Mouse (Mus musculus) frontal cortex, adult (tissue): ENCODE data around the gene Kcnh4.

Experiments
- ATAC-seq: cut with Nextera tagmentation; 2 replicates; pipeline ENCODE4 v1.9.2; 2017; ENCODE audit warnings: mild to moderate bottlenecking, moderate library complexity, mixed read lengths; ENCODE audit not compliant: low TSS enrichment

Kcnh4 gene

DNA sequence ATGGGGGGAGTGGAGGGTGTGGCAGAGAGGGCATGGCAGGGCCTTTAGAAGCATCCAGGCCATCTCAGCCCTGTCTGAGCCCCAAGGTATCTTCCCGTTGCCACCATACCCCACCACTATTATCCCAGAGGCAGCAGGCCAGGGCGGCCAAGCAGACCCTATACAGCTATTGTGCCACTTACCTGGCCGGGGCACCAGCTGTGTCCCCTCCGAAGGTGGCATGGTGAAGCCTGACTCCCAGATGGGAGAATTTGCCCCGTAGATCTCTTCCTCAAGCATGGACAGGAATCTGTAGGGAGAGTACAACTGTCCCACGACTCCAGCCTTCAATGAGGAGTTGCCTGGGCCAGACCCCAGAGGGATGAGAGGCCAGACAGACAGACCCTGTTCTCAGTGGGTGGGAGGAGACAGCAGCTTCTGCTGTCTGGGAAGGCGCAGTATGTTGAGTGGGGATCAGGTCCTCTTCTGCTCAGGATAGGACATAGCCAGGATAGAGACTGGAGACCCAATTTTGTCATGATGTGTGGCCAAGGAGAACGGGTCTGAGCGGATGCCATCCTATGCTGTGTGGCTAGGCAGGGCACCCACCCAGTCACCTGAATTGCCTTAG is 50.4 kb downstream of the Kcnh4 start:
- ATAC-seq, result no peak

DNA sequence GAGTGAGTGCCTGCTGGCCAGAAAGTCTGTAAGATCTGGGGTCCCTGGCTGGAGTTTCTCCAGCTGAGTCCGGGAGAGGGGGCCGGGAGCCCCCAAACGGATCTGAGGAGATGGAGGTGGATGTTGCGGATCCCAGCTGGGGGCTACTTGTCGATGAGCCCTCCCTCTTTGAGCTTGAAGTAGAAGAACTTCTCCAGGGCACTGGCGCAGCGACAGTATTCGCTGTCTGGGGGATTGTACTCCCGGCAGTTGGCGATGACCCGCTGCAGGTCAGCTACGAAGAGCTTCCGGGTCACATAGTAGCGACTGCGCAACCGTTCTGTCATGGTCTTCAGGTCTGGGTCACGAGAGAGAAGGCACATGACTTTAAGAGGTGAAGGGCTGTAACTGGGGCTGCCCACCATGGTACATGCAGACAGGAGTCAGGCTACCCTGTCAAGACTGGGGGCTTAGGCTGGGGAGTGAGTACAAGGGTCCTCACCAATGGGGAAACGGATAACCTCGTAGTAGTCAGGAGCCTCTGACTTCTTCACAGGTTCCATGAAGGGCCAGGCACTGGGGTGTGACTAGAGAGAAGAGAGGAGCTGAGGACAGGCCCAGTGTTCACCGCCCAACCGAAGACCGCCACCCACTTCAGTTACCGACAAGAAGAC is 54.5 kb downstream of the Kcnh4 start:
- ATAC-seq, result no peak

DNA sequence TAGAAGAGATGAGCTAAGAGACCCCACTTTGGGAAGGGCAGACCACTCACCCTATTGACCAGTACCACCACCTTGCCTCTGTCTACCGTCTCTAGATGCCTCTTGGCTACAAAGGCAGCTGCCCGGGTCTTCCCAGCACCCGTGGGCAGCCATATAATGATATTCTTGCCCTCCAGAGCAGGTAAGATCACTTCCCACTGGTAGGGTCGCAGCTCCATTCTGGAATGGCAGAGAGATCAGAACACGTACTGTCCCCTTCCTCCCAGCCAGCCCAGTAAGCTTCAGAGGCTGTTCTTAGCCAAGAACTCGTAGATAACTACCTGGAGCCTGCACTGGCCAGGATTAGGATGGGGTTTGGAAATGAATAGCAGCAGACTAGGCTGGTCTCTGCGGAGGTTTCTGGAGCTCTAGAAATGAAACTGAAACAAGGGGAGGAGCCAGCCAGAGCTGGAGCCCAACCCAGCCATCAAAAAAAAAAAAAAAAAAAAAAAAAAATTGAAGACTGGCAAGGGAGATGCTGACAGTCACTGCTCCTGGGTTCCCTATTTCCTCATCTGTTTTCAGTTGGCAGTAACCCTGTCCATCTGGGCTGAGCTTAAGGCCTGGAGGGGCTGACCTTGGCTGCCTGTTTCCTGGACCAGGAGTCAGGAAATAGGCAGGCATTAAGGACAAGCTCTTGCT is 55.8 kb downstream of the Kcnh4 start, which contains the start of gene Dhx58:
Dhx58 (minus strand) TSS at position 421 of the 681 bp plus-strand sequence.
- no peak for ATAC-seq

DNA sequence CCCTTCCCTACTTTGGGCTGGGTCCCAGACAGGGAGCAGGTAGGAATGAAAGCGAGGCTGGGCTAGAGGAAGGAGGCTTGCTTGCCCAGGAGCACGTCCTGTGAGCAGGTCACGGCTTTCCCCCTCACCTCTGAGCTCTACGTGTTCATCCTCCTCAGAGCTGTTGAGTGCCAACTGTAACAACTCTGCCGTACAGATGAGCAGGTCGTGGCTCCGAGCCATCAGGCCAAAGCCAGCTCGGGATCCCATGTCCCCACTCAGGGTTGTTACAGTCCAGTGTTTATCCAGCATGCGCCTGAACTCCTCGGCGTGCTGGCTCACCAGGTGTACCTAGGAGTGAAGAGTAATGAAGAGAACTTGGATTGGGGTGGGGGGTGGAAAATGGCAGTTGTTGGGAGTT is 56.4 kb downstream of the Kcnh4 start:
- no peak for ATAC-seq

DNA sequence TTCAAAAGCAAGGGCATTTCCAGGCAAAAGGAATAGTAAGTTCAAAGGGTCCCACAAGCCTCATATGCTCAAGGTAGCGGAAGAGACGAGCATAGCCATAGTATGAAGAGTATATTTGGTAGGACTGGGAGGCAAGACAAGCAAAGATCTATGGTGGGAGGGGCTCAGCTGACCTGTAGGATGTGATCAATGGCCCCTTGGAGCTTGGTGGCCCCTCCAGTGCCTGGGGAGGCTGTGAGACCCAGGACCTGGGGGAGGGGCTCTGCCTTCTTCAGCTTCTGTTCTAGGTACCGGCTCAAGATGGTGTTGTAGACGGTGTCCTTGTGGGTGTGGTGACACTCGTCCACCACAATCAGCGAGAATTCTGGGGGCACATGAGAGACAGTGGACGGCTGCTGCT is 56.8 kb downstream of the Kcnh4 start:
- no peak for ATAC-seq

DNA sequence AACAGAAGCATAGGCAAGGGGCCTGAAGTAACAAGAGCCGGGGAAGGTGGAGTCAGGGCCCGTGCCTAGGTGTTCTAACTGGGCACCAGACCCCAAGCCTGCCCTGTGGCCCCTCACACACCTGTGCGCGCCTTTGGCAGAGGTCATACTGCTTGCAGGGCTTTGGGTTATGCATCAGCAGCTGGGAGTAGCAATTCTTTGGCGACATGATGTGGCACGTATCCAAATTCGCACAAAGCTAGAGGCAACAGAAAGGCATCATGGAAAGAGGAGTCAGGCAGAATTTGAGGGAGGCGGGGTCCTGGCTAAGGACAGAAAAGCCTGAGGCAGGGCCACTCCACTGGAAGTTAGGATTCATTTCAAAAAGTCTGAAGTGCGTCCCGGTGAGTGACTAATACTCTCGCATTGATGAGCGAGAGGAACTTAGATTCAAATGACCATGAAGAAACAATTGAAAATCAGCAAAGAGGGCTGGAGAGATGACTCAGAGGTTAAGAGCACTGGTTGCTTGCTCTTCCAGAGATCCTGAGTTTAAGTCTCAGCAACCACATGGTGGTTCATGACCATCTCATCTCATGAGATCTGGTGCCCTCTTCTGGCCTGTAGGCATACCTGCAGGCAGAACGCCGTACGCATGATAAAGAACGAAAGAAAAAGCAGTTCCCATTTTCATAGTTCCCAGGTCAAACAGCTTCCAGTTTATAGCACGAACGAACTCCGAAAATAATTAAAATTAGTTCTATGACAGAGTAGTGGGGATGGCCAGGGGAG is 57.5 kb downstream of the Kcnh4 start:
- ATAC-seq, result 0 out of 2 replicates have a peak, but pooled peaks have one; percentile 54

DNA sequence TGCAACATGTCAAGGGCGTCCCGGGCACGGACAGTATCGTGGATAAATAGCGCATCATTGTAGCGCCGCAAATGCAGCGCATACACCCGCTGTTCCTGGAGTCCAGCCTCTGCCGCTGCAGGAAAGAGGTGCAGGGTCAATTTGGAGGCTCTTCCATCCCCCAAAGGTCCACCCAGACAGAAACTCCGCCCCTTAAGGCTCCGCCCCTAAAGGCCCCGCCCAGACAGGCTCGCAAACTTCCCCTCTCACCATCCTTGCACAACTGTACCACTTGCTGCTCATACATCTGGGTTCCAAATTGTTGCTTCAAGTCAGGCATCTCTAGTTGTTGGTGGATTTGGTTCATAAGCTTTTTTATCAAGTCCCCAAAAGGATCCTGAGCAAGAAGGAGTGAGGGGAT is 58.4 kb downstream of the Kcnh4 start:
- ATAC-seq, result no peak

DNA sequence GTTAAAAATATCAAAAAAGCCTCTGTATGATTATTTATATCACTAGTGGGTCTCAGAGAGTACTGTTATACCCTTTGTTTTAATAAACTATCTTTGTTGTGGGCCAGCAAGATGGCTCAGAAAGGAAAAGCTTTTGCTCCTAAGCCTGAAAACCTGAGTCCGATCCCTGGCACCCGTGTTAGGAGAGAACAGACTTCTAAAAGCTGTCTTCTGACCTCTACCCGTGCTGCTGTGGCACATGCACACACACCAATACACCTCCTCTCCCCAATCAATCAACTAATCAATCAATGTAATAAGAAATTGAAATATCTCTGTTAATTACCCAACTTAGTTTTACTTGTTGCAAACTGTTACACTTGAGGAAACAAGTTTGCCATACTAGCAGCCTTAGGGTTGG is 59.0 kb downstream of the Kcnh4 start:
- ATAC-seq, result no peak

DNA sequence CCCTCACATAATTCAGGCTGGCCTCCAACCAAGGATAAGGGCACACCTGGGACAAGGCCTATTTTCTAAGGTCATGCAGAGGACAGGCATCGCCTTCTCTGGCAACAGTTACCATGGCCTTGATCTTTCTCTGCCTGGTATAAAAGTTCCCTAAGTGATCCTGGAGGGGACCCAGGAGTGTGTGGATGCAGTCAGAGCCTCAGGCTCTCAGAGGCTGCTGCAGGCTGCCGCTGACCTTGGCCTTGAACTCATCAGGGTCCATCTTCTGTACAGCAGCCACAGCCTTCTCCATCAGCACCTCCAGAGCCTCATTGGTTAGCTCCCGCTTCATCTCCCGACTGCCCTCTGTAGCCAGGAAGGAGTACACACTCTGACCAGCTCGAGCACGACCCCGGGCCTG is 61.8 kb downstream of the Kcnh4 start:
- no peak for ATAC-seq

DNA sequence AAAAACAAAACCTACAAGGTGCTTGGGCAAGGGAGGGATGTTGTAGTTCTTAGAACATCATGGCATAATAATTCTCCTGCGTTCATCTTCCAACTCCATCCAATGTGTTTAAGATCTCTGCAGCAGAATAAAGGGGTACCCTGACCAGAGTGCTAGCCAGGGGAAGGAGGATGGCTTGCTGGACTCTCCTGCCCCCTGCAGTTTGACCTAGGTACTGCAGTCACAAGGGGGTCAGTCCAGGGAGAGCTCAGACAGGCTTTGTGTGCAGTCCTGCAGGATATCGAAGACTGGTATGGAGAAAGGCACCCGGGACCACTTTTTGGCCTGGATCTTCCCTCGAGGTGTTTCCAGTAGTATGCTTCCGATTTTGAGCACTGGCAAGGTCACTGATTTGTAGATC is 64.8 kb downstream of the Kcnh4 start:
- no peak for ATAC-seq

DNA sequence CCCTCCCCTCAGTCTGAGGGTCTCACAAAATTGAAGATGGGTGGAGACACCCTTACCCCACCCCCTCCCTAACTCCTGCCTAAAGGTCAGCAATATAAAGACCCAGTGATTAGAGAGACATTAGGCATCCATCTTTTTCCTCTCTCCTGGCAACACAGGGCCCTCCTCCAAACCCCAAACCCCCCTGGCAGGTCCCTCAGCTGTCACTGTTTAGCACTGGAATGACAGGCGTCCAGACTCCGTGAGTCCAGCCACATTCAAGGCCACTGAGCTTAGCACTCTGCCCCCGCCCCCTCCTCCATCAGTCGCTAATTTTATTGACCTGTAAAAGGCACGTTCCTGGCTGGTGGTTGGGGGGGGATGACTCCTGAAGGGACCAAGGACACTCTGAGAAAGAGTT is 66.6 kb downstream of the Kcnh4 start:
- ATAC-seq, result no peak

DNA sequence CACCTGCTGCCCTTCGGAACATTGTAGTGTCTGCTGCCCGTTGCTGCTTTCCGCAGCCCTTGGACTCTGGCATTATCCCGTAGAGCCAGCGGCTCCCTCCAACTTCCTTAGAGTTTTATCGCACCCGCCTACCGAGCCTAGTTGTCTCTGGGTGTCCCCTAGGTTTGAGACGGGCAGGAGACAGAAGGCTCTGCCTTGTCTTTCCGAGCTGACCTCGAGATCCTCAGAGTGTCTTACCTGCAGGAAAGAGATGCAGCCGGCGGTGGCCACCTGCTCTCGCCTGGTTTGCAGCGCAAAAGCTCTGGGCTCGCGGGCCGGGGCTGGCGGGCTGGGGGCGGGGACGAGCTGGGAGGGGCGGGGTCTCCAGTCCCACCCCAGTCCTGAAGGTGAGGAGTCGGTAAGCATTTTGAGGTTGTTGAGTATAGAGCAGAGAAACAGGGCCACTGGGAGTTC is 67.6 kb downstream of the Kcnh4 start, which contains the start of gene Zfp385c:
Zfp385c (minus strand) TSS at position 292 of the 453 bp plus-strand sequence.
- no peak for ATAC-seq

DNA sequence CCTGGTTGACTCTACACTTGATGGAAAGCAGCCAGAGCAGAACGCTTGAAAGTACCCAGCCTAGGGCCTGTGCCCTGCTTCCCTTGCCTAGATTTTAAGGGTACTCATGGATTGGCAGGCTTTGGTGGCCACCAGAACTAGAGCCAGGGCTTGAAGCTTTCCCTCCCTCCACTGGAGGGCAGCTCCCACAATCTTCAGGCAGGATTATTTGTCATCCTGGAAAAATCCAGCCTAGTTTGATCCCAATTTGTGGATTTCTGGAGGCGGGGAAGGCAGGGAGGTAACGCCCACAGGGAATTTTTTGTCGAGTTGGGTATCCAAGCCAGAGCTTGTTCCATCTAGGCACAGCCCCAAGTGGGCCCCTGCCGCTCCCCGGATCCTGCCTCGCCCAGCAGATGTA is 69.4 kb downstream of the Kcnh4 start:
- peak; percentile 23; the same call in 1 of the 2 replicates for ATAC-seq
